Mouse (Mus musculus) CH12.LX (cell line): ENCODE data around the gene Pde4d. TPM values are rescaled to one million over a fixed set of nuclear protein-coding genes. Genes with fewer than 3 reads are reported as not detected.

Source experiments
- DNase-seq: peaks from one replicate; pipeline ENCODE4 v3.0.0-alpha.2; 2013; ENCODE audit errors: extremely low read depth
- H3K27ac ChIP-seq: 2 replicates; pipeline ENCODE4 v1.5.1; 2012; ENCODE audit warnings: low read depth, mild to moderate bottlenecking, control low read depth, moderate library complexity; ENCODE audit not compliant: insufficient read depth
- H3K27me3 ChIP-seq: replicated peaks from 2 replicates; pipeline ENCODE3; 2012; ENCODE audit warnings: inconsistent platforms
- H3K36me3 ChIP-seq, 2 experiments: replicated peaks in 1 of 2; 2 replicates each; pipeline versions ENCODE3 to v1.6.1; 2012; ENCODE audit warnings: inconsistent platforms in 1 of 2, low read length in 1 of 2, mild to moderate bottlenecking in 1 of 2, mixed read lengths in 1 of 2, moderate library complexity in 1 of 2; ENCODE audit not compliant: control insufficient read depth in 1 of 2, insufficient read depth in 1 of 2
- H3K4me1 ChIP-seq, 2 experiments: 2 replicates each; pipeline ENCODE4 v1.6.1; 2012; ENCODE audit warnings: inconsistent platforms in 1 of 2, moderate library complexity in 1 of 2; ENCODE audit not compliant: insufficient read depth in 2 of 2, control insufficient read depth in 1 of 2
- H3K4me2 ChIP-seq: 2 replicates; pipeline ENCODE4 v1.6.1; 2012; ENCODE audit warnings: low read depth, mild to moderate bottlenecking, control low read depth; ENCODE audit not compliant: poor library complexity, insufficient read depth, severe bottlenecking
- H3K4me3 ChIP-seq, 3 experiments: fragments of 150-350 bp in 1 of 3; sonication (generic) in 1 of 3; replicated peaks in 1 of 3; 2 replicates each; pipeline versions ENCODE3 to v1.5.1; 2011 to 2012; ENCODE audit warnings: low read depth in 2 of 3, low read length in 2 of 3, mild to moderate bottlenecking in 2 of 3, moderate library complexity in 2 of 3, control low read depth in 1 of 3, improper control_type of control experiment in 1 of 3, inconsistent platforms in 1 of 3, mixed read lengths in 1 of 3; ENCODE audit not compliant: poor library complexity in 1 of 3
- H3K79me2 ChIP-seq: replicated peaks from 2 replicates; pipeline ENCODE4 v1.6.1; 2012; ENCODE audit warnings: mild to moderate bottlenecking, moderate library complexity; ENCODE audit not compliant: control insufficient read depth, poor library complexity, insufficient read depth, severe bottlenecking; ENCODE audit errors: extremely low read depth
- H3K9ac ChIP-seq: 2 replicates; pipeline ENCODE4 v1.6.1; 2012; ENCODE audit warnings: low read depth, mild to moderate bottlenecking, control low read depth, moderate library complexity; ENCODE audit not compliant: insufficient read depth
- H3K9me3 ChIP-seq: replicated peaks from 2 replicates; pipeline ENCODE3; 2012; ENCODE audit warnings: low read length, inconsistent platforms, mixed read lengths
- CHD1 ChIP-seq: IDR thresholded peaks from 2 replicates; pipeline ENCODE4 v1.6.1; 2012; ENCODE audit warnings: low read depth, low read length, improper control_type of control experiment, inconsistent platforms
- CHD2 ChIP-seq: IDR thresholded peaks from 2 replicates; pipeline ENCODE4 v1.6.1; 2011; ENCODE audit warnings: low read length, improper control_type of control experiment
- CTCF ChIP-seq, 2 experiments: IDR thresholded peaks in 1 of 2; conservative IDR thresholded peaks in 1 of 2; 2 replicates each; pipeline ENCODE4 v1.5.1; 2011 to 2012; ENCODE audit warnings: low read depth in 2 of 2, low read length in 2 of 2, improper control_type of control experiment in 1 of 2, inconsistent platforms in 1 of 2, mild to moderate bottlenecking in 1 of 2, moderate library complexity in 1 of 2
- E2F4 ChIP-seq: IDR thresholded peaks from 2 replicates; pipeline ENCODE4 v1.6.1; 2011; ENCODE audit warnings: low read depth, low read length, improper control_type of control experiment; ENCODE audit not compliant: insufficient replicate concordance
- EP300 ChIP-seq: IDR thresholded peaks from 2 replicates; pipeline ENCODE4 v1.6.1; 2011; ENCODE audit warnings: low read length, improper control_type of control experiment
- GABPA ChIP-seq: IDR thresholded peaks from 2 replicates; pipeline ENCODE4 v1.6.1; 2012; ENCODE audit warnings: low read depth, low read length, improper control_type of control experiment, inconsistent platforms; ENCODE audit not compliant: insufficient replicate concordance
- IRF4 ChIP-seq: IDR thresholded peaks from 2 replicates; pipeline ENCODE4 v1.6.1; 2014; ENCODE audit warnings: low read depth, mild to moderate bottlenecking, inconsistent platforms, low read length, improper control_type of control experiment
- JUND ChIP-seq: conservative IDR thresholded peaks from 2 replicates; pipeline ENCODE4 v1.6.1; 2011; ENCODE audit warnings: low read depth, low read length, improper control_type of control experiment
- KAT2A ChIP-seq: IDR thresholded peaks from 2 replicates; pipeline ENCODE4 v1.6.1; 2012; ENCODE audit warnings: low read length, improper control_type of control experiment, inconsistent platforms; ENCODE audit not compliant: insufficient replicate concordance
- MAFK ChIP-seq: IDR thresholded peaks from 2 replicates; pipeline ENCODE4 v1.6.1; 2011; ENCODE audit warnings: low read length, improper control_type of control experiment; ENCODE audit not compliant: insufficient replicate concordance
- MAX ChIP-seq: IDR thresholded peaks from 2 replicates; pipeline ENCODE4 v1.6.1; 2011; ENCODE audit warnings: low read length, improper control_type of control experiment
- MAZ ChIP-seq: IDR thresholded peaks from 2 replicates; pipeline ENCODE4 v1.6.1; 2012; ENCODE audit warnings: low read depth, mild to moderate bottlenecking, inconsistent platforms, low read length, improper control_type of control experiment, moderate library complexity
- MXI1 ChIP-seq: IDR thresholded peaks from 2 replicates; pipeline ENCODE4 v1.6.1; 2011; ENCODE audit warnings: mild to moderate bottlenecking, low read depth, low read length, improper control_type of control experiment
- NELFE ChIP-seq: IDR thresholded peaks from 2 replicates; pipeline ENCODE4 v1.6.1; 2011; ENCODE audit warnings: low read depth, low read length, improper control_type of control experiment
- NRF1 ChIP-seq: IDR thresholded peaks from 2 replicates; pipeline ENCODE4 v1.6.1; 2014; ENCODE audit warnings: low read depth, mild to moderate bottlenecking, inconsistent platforms, low read length, improper control_type of control experiment, moderate library complexity
- PAX5 ChIP-seq: IDR thresholded peaks from 2 replicates; pipeline ENCODE4 v1.6.1; 2012; ENCODE audit warnings: low read length, inconsistent platforms, mixed read lengths
- RAD21 ChIP-seq: IDR thresholded peaks from 2 replicates; pipeline ENCODE4 v1.6.1; 2011; ENCODE audit warnings: low read depth, mild to moderate bottlenecking, low read length, improper control_type of control experiment, moderate library complexity
- SIN3A ChIP-seq: IDR thresholded peaks from 2 replicates; pipeline ENCODE4 v1.6.1; 2012; ENCODE audit warnings: low read length, improper control_type of control experiment, inconsistent platforms
- SMC3 ChIP-seq: IDR thresholded peaks from 2 replicates; pipeline ENCODE4 v1.6.1; 2011; ENCODE audit warnings: low read depth, low read length, improper control_type of control experiment
- TCF12 ChIP-seq: IDR thresholded peaks from 2 replicates; pipeline ENCODE4 v1.6.1; 2014; ENCODE audit warnings: low read depth, mild to moderate bottlenecking, inconsistent platforms, low read length, improper control_type of control experiment
- UBTF ChIP-seq: IDR thresholded peaks from 2 replicates; pipeline ENCODE4 v1.6.1; 2012; ENCODE audit warnings: low read depth, mild to moderate bottlenecking, inconsistent platforms, low read length, improper control_type of control experiment, moderate library complexity
- USF1 ChIP-seq: IDR thresholded peaks from 2 replicates; pipeline ENCODE4 v1.6.1; 2014; ENCODE audit warnings: low read depth, mild to moderate bottlenecking, inconsistent platforms, low read length, improper control_type of control experiment
- ZMIZ1 ChIP-seq: IDR thresholded peaks from 2 replicates; pipeline ENCODE4 v1.6.1; 2012; ENCODE audit warnings: low read depth, mild to moderate bottlenecking, inconsistent platforms, low read length, improper control_type of control experiment
- dilution Hi-C: fragments of 300-500 bp; cut with MboI; formaldehyde crosslinking; loops from 2 replicates; pipeline ENCODE4 v1.14.3; 2020; ENCODE audit warnings: low sequenced_read_pairs; ENCODE audit not compliant: extremely low pct_unique_long_range_greater_than_20kb, extremely low pct_ligation_motif_present
- in situ Hi-C: fragments of 300-500 bp; cut with MboI; formaldehyde crosslinking; loops from 3 replicates; pipeline ENCODE4 v1.14.3; 2019; ENCODE audit warnings: low sequenced_read_pairs, low pct_ligation_motif_present, low pct_unique_long_range_greater_than_20kb, mixed read lengths
- polyA plus RNA-seq: library from polyadenylated mRNA; unstranded; fragments of >175 nt; gene quantifications from 2 replicates; pipeline ENCODE4 v1.2.1, GENCODE M21; 2012; ENCODE audit warnings: low read depth; ENCODE audit not compliant: insufficient read length
- total RNA-seq, 2 experiments: library from RNA; depleted of rRNA; stranded (reverse); fragments of 300-350 nt in 1 of 2; fragments of >200 nt in 1 of 2; gene quantifications; 2 replicates each; pipeline ENCODE4 v1.2.3; 2012 to 2014

Pde4d gene
- total and polyA plus RNA-seq, 3 experiments: not detected

GRCm38 (mm10) chr13:109827909-109828308 lies 1378.2 kb downstream of the Pde4d start:
- dilution Hi-C loops: no loop called here
- H3K4me2 ChIP-seq: no peak overlapping the region
- no peaks in the 10 kb centered on the region for H3K27me3 ChIP-seq
- H3K9ac ChIP-seq: no peak overlapping the region
- H3K4me1 ChIP-seq: no peaks in the 10 kb centered on the region
- no peaks in the 10 kb centered on the region for H3K79me2 ChIP-seq
- H3K27ac ChIP-seq: no peak overlapping the region
- no peak overlapping the region for H3K4me3 ChIP-seq
- H3K36me3 ChIP-seq: no peaks in the 10 kb centered on the region
- peaks cover 57% of the 10 kb centered on the region for H3K9me3 ChIP-seq
- DNase-seq: no peak
- no peak for TF ChIP-seq IRF4
- no peak for TF ChIP-seq NELFE
- TF ChIP-seq CTCF (conservative IDR thresholded peaks at IDR 0.05 in 1 of 2, IDR thresholded peaks at IDR 0.05 in 1 of 2; ENCODE audit: low read depth in 2 of 2, low read length in 2 of 2): no peak
- TF ChIP-seq CHD2: no peak
- no peak for TF ChIP-seq TCF12
- no peak for TF ChIP-seq MAZ
- TF ChIP-seq SMC3: no peak
- TF ChIP-seq MXI1: no peak
- TF ChIP-seq USF1: no peak
- no peak for TF ChIP-seq CHD1
- in situ Hi-C loops: no loop called here

DNA sequence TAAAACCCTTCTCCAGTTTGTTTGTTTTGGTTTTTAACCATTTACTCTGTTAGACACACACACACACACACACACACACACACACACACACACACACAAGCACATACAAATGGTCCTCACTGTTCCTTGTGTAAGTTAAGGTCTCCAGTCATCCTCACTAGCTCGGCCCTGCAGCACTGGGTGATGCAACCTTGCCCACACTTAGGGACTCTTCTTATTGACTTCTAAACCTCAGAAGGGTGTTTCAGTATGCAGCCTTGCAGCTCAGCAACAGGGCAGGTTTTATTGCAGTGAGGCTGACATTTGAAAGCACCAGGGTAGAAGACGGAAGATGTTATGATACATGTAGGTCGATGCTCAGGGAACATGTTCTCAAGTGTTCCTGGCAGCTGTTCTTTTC lies 1379.7 kb downstream of the Pde4d start:
- no peak overlapping the region for H3K4me2 ChIP-seq
- in situ Hi-C loops (no loop called here), dilution Hi-C loops (no loop called here)
- no peak overlapping the region for H3K27ac ChIP-seq
- H3K9ac ChIP-seq: no peak overlapping the region
- peaks cover 59% of the 10 kb centered on the region for H3K9me3 ChIP-seq
- H3K4me3 ChIP-seq: no peak overlapping the region
- H3K36me3 ChIP-seq: no peaks in the 10 kb centered on the region
- no peaks in the 10 kb centered on the region for H3K79me2 ChIP-seq
- no peak for TF ChIP-seq GABPA
- no peak for TF ChIP-seq MXI1
- TF ChIP-seq EP300: no peak
- TF ChIP-seq SIN3A: no peak
- no peak for TF ChIP-seq ZMIZ1
- no peak for TF ChIP-seq JUND
- TF ChIP-seq MAX: no peak
- no peak for TF ChIP-seq UBTF
- no peak for TF ChIP-seq CHD2
- TF ChIP-seq KAT2A: no peak
- no peak for TF ChIP-seq PAX5
- TF ChIP-seq CTCF (conservative IDR thresholded peaks at IDR 0.05 in 1 of 2, IDR thresholded peaks at IDR 0.05 in 1 of 2; ENCODE audit: low read depth in 2 of 2, low read length in 2 of 2): no peak
- no peak for TF ChIP-seq RAD21
- TF ChIP-seq USF1: no peak
- TF ChIP-seq MAFK: no peak
- no peak for TF ChIP-seq SMC3
- TF ChIP-seq CHD1: no peak
- no peak for TF ChIP-seq NRF1
- no peak for TF ChIP-seq E2F4
- no peaks in the 10 kb centered on the region for H3K4me1 ChIP-seq
- no peak for DNase-seq
- H3K27me3 ChIP-seq: no peaks in the 10 kb centered on the region
